Mouse (Mus musculus) kidney, postnatal 36 days (tissue): ENCODE results near the gene Gm13941.

Experiments used
- DNase-seq, 2 experiments: peaks; one replicate each; pipeline ENCODE4 v3.0.0; 2021 to 2022; ENCODE audit warnings: mixed read lengths in 2 of 2

The Gm13941 gene

GRCm38 (mm10) chr2:111105882-111106281 is at the start of gene Gm13941:
TSS of gene Gm13941 (minus strand) at chr2:111105982.
- DNase-seq, result no peak

GRCm38 (mm10) chr2:111152836-111153235 is 47.1 kb upstream of the Gm13941 start, which contains the start of gene Gm15130:
TSS of gene Gm15130 (minus strand) at chr2:111152936.
- no peak for DNase-seq

GRCm38 (mm10) chr2:111135739-111136138 is 30.0 kb upstream of the Gm13941 start:
- no peak for DNase-seq

- peak; percentile 18 to 21 for DNase-seq
These were observed 47.1 kb downstream of the Gm13941 start for GRCm38 (mm10) chr2:111058586-111059261.
